Mouse (Mus musculus): ENCODE data around the gene Ptprf. TPM values are rescaled to one million over a fixed set of nuclear protein-coding genes. Genes with fewer than 3 reads are reported as not detected.
A peak's percentile ranks its signal among the peaks of the same experiment; 100 is the strongest.

Gene Ptprf
- total RNA-seq, 1 experiment from 2014 or later, result 64.3 TPM

DNA sequence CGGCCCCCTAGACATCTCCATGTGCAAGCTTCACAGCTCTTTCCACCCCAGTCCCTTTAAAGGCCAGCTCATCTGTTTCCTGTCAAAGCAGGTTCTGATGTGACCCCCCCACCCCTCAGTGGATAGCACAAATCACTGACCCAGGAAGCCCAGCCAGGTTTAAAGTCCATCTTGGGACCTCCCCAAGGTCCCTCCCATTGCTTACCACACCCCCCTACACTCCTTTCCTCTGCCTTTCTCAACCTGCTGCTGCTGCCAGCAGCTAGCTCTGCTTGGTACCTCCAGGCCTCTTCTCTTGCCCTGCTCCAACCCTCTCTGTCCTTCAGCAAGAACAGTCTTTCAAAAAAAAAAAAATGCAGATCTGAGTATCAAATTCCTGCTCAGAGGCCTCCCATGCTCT is 76.3 kb downstream of the Ptprf start:
- no peak for DNase-seq

DNA sequence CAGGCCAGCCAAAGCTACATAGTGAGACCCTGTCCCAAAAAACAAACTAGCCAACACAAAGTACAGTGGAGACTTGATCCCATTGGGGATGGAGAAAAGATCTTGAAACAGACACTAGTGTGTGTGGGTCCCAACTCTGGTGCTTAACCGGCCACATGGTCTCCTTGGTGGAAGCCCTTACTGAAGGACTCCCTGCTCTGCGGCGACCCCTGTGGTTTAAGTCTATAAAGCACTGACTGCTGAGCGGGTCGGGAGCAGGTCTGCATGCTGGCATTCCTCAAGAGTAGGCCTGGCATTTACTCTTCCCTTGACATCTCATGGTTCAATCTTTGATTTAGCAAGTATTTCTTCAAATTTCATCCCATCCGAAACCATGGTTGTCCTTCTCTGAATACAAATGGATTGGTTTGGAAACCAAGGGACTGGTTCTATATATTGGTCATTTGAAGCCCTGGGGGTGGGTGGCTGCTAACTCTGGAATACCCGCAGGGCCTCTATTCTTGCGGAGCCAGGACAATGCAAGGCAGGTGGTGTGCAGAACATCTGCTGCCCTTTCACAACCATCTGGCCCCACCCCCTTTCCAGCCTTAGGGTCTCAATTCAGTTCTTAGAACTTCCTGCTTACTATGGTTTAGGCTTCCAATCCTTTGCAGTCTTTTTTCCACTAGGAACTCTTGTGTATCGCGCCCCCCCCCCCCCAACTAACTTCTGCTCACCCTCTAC is 84.1 kb downstream of the Ptprf start:
- DNase-seq, result peak; percentile 55

DNA sequence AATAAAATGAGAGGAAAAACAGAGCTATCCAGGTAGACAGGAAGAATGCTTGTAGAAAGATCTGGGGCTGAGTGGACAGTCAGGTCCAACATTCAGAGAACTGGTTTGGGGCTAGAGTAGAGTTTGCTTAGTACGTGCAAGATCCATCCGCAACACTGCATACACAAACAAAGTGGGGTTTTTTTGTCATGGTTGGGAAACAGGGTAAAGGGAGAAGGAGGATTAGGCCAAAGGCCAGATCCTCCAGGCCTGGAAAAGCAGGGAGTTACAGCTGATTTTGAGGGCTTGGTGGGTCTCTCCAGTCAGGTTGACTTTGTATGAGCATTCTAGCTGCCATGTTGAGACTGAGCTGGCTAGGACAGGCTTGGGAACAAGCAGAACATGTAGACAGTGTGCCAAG is 85.3 kb downstream of the Ptprf start:
- no peak for DNase-seq

DNA sequence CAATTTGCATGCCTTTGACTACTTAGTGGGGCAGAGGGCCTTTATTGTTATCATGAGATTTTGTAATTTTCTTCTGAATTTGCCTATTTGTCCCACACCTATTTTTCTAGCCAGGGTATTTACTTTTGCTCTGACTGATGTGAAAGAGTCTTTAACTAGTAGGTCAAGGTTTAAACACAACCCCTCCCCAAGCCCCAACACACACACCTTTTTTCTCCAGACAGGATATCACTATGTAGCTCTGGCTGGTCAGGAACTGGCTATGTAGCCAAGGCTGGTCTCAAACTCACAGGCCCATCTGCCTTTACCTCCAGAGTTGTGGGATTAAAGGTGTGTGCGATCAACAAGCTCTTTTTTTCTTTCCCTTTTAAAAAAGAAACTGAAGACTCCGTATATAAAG is 92.1 kb downstream of the Ptprf start:
- DNase-seq, result no peak

DNA sequence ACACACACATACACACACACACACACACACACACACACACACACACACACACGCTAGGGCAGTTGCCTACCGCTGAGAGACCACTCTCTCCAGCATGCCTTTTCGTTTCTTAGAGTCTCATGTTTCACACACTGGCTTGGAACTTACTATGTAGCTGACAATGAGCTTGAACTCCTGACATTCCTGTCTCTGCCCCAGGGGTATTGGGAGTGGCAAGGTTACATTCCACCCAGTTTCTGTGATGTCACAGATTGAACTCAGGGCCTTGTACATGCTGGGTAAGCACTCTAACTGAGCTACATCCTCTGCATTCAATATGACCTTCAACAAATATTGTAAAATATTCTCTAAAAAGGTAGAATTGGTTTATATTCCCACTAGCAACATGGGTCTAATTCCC is 92.6 kb downstream of the Ptprf start:
- DNase-seq, result no peak

DNA sequence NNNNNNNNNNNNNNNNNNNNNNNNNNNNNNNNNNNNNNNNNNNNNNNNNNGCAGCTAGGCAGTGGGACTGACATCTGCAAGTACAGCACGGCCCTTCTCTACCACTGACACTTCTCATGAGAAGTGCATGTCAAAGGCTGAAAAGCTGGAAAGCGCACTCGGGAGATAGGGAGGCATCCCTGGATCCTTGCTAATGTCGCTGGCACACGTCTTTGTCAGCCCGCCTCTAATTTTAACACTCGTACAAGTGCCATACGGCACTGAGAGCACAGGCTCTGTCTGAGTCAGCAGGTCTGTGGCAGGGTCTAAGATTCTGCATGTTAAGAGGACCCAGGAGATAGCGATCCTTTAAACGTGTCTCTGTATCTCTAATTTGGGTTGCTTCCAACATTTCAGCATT is 95.0 kb downstream of the Ptprf start:
- DNase-seq, result no peak

DNA sequence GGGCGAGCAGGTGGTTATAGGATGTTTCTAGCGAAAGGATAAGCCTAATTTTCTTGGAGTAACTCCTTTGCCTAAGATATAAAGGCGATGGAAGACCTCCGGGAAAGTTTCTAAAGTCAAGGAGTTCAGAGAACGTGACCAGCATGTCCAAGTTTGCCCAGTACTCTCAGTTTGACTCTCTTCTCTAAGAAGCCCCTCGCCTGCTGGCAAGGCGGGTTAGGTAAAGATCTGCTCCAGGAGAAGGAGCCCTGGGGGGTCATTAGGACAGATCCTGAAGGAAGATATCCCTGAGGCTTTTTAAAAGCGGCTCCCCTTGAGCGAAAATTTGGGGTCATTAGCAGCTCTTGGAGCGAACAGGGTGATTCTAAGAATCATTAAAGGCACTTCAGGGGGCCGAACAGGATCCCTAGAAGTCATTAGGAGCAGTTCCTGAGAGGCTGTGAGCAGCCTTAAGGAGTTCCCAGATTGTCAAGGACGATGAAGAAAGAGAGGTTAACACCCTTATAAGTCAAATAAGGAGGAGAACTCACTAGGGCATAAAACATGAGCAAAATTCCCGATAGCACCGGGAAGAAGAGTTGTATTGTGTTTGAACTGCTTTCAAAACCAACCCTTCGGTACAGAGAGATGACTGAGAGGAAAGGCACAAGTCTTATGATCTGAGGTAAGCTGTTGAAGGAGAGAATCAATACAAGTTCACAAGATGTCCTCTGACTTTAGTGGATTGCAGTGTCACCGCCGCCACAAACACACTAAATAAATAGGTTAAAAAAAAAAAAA is 110.7 kb downstream of the Ptprf start:
- no peak for DNase-seq

DNA sequence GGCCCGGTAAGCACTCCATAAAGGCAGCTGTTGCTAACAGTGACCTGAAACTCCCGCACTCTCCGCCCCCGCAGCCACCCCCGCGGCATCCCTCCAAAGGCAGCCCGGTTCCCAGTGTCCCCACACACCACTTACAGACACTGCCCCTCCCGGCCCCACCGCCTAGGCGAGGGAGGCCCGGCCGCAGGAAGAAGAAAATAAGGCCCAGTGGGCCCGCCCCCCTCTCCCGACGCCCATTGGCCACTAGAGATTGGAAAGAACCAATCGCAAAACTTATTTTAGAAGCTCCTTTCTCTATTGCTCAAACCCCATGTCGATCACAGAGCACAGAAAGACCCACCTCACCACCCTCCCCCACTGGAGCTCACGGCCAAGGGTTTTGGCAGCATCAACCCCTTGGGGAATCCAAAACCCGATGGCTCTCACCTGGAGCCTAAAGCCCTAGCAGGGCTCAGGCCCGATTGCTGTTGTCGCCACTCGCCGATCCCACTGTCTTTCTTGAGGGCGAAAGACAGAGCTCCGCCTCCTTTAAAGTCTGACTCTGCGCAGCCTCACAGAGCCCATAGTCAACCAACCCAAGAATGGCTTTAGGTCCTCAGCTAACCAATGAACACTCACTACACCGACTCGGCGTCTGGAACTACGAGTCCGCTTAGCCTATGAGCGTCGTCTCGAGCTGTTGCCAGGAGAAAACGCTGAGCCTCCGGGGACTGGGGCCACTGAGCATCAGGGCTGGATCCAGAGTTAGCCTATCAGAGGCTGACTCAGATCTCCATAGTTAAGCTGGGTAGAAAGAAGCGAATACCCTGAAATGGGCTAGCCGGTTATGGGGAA is 111.5 kb downstream of the Ptprf start, which contains the start of gene Kdm4a:
TSS of gene Kdm4a (minus strand) at position 577 of the 834 bp plus-strand sequence.
- DNase-seq, result peak; percentile 96

DNA sequence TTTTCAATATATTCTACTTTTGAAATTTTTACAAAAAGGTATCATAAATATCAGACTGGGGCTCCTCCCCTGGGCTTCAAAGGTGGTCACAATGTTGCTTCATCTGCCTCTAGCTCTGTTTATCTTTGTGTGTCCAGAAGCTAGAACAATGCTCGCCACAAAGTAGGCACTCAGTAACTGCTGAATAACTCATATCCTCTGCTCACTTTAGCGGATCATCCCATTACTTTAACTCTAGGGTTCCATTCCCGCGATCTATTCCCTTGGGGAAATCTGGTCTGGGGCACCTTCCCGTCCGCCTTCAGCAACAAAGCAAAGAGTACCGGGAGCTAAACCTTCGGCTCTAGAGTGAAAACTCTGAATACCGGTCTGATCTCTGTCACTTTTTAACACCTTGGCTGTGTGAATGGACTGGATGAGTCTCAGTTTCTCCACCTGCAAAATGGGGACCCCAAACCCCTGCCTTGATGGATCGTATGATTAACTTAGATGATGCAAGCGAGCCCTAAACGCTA is 112.2 kb downstream of the Ptprf start:
- peak; percentile 26 for DNase-seq

DNA sequence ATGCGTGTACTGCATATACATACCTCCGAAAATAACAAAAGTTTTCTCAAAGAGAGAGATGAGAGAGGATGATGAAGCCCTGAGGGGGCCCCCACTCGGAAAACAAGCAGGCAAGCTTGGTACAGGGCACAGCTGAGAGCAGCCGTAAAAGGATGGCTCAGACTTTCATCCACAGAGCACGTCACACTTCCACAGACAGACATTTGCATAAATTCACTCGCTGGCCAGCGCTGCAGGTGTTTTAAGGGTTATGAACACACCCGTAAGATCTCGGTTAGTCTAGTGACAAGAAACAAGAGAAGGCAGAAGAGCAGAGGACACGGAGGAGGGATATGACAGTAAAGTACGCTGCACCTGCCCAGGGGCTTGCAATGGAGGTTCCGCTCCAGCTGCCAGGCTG is 118.7 kb downstream of the Ptprf start:
- no peak for DNase-seq

DNA sequence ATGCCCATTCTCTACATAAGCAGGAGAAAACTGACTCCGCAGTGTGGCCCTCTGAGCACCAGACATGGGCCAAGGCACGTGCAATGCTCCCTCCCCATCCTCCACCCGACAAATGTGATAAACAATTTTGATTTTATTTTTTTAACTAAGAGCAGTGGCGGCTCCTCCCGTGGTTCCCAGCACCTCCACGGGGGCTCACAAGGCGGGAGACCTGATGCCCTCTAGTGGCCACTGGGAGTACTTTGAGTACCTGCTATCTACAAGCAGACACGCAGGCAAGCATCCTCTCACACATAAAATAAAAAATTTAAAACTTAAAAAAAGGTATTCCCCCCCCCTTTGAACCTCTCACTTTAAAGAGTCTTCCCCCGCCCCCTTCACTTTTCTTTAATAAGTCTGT is 120.2 kb downstream of the Ptprf start:
- DNase-seq, result peak; percentile 28

DNA sequence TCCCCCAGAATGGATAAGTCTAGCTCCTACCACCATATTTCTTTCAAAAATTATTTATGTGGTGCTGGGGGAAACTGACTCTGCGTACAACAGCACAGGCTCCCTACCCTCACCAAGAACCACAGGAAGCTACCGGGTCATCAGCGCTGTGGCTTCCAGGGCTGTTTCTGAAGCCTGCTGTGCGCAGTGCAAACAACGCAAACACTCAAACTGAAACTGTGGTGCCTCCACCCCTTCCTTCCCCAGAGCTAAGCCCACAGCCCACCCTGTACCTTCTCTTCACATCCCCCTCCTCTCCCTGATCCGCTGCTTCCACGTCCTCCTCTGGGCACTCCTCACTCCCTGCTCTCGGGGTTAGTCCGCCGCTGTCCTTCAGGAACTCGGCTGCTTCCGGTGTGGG is 129.1 kb downstream of the Ptprf start:
- DNase-seq, result no peak

Small RNA genes within 50 kb of the gene (microRNA-seq; reads per million reads assigned to microRNA genes)
- gene Mir7226, result 0.43 to 1.9 reads per million in 2 experiments

Other genes starting within 250 kb of the Ptprf start
- gene St3gal3, start 156.5 kb downstream of the Ptprf start, total RNA-seq (2021), result 28.9 and 34.1 TPM in 2 replicates
- gene Kdm4a, start 111.4 kb downstream of the Ptprf start, total RNA-seq (2021), result 34.3 and 43.6 TPM in 2 replicates
- gene Szt2, start 117.9 kb upstream of the Ptprf start, total RNA-seq (2021), result 18.3 and 22.5 TPM in 2 replicates
- gene Med8, start 117.9 kb upstream of the Ptprf start, total RNA-seq (2021), result 65.7 and 67.9 TPM in 2 replicates
- gene Elovl1, start 136.7 kb upstream of the Ptprf start, total RNA-seq (2021), result 66.4 and 75.4 TPM in 2 replicates
- 24.5 and 25.0 TPM in 2 replicates for gene Cdc20, start 145.9 kb upstream of the Ptprf start, total RNA-seq (2021)
- gene Mpl, start 166.1 kb upstream of the Ptprf start, total RNA-seq (2021), result 0.15 and 0.41 TPM in 2 replicates
- 65.7 and 79.2 TPM in 2 replicates for gene Tie1, start 198.7 kb upstream of the Ptprf start, total RNA-seq (2021)
- gene 2610528J11Rik, start 235.6 kb upstream of the Ptprf start, total RNA-seq (2021), result 3.6 TPM in 1 of 2 replicates, not detected in the other